Mouse (Mus musculus) liver, adult 2 months (tissue): ENCODE measurements around the gene Mindy2. TPM values are rescaled to one million over a fixed set of nuclear protein-coding genes. Genes with fewer than 3 reads are reported as not detected.
A peak's percentile ranks its signal among the peaks of the same experiment; 100 is the strongest.

ENCODE experiments used
- DNase-seq: peaks from one replicate; pipeline ENCODE4 v3.0.0-alpha.2; 2011; ENCODE audit warnings: low read depth, low spot score; ENCODE audit errors: extremely low read depth
- H3K27ac ChIP-seq: fragments of 200-500 bp; replicated peaks from 2 replicates; pipeline ENCODE4 v1.5.1; 2012; ENCODE audit warnings: low read depth, mild to moderate bottlenecking, control low read depth, inconsistent platforms, low read length; ENCODE audit not compliant: insufficient read depth
- H3K27me3 ChIP-seq: fragments of 200-500 bp; 2 replicates; pipeline ENCODE4 v1.6.1; 2012; ENCODE audit warnings: mild to moderate bottlenecking, moderate library complexity, low read length, inconsistent platforms; ENCODE audit not compliant: control insufficient read depth, insufficient read depth
- H3K36me3 ChIP-seq: fragments of 200-500 bp; 2 replicates; pipeline ENCODE4 v1.6.1; 2012; ENCODE audit warnings: low read length, inconsistent platforms; ENCODE audit not compliant: control insufficient read depth, insufficient read depth
- H3K4me1 ChIP-seq: fragments of 200-500 bp; 2 replicates; pipeline ENCODE4 v1.6.1; 2011; ENCODE audit warnings: low read length; ENCODE audit not compliant: control insufficient read depth, insufficient read depth
- H3K4me3 ChIP-seq: fragments of 200-500 bp; 2 replicates; pipeline ENCODE4 v1.5.1; 2011; ENCODE audit warnings: low read depth, mild to moderate bottlenecking, control low read depth, low read length, moderate library complexity; ENCODE audit not compliant: insufficient read depth
- H3K79me2 ChIP-seq: fragments of 200-500 bp; 2 replicates; pipeline ENCODE4 v1.6.1; 2012; ENCODE audit warnings: inconsistent platforms, mild to moderate bottlenecking, low read length, moderate library complexity; ENCODE audit not compliant: control insufficient read depth, insufficient read depth
- H3K9ac ChIP-seq: fragments of 200-500 bp; 2 replicates; pipeline ENCODE4 v1.6.1; 2012; ENCODE audit warnings: low read depth, mild to moderate bottlenecking, control low read depth, inconsistent platforms, low read length
- CTCF ChIP-seq: fragments of 200-500 bp; IDR thresholded peaks from 2 replicates; pipeline ENCODE4 v1.5.1; 2011; ENCODE audit warnings: low read depth, low read length, control low read depth
- POLR2A ChIP-seq: fragments of 200-500 bp; IDR thresholded peaks from 2 replicates; pipeline ENCODE4 v1.6.1; 2011; ENCODE audit warnings: low read length, control low read depth; ENCODE audit not compliant: insufficient read depth; ENCODE audit errors: extremely low read depth
- WGBS: fragments of 180-500 bp; shearing (Covaris S2); methylation state at CpG from one replicate; pipeline ENCODE4 v1.1.7; 2018; 5-methylcytosine and 5-hydroxymethylcytosine counted together
- polyA plus RNA-seq: library from polyadenylated mRNA; depleted of rRNA; stranded (reverse); fragments of >200 nt; gene quantifications from 2 replicates; pipeline ENCODE4 v1.2.3, GENCODE M21; 2012
- total RNA-seq: library from RNA; depleted of rRNA; stranded (reverse); fragments of >200 nt; gene quantifications from 2 replicates; pipeline ENCODE4 v1.2.3, GENCODE M21; 2014

The Mindy2 gene
- total and polyA plus RNA-seq, 2 experiments = 2.5 to 17.2 TPM

DNA sequence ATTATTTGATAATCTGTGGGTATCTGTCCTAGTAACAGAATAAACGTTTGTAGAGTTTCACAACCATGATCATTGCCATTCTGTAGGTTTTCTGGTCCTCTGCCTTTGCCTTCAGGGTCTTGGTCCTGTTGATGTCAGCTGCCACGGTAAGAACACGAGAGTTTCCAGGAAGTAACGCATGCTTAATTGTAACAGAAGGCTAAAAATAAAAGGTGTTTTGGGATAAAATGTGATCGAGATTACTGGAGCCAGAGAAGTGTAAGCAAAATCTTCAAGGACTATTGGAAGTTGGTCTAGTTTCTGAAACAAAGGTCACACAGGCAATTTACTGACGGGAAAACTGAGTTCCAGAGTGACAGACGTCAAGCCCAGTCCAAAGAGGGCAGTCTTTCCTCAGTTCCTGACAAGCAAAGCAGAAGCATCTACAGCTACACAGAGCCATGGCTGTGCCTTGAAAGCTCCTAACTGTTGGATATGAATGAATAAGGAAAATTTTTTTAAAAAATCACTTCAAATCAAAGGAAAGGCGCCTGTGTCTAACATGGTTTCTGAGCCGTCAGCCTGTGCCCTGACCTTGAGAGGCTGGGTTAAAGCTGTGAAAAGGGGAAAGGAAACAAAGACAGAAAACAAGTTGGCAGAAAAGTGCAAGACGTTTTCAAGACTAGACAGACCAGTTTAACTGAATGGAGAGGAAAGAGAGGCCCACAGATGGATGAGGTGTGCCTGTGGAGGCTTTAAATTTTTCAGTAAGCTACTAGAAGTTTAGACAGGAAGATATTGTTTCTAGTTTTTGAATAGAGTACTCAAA, 15.0 kb upstream of the Mindy2 start:
- Histone ChIP-seq H3K4me3 (no peak overlapping the region), H3K36me3 (no peaks in the 10 kb centered on the region), H3K79me2 (no peaks in the 10 kb centered on the region), H3K27me3 (no peaks in the 10 kb centered on the region), H3K4me1 (peaks cover 2% of the 10 kb centered on the region; the same call in 1 of the 2 replicates), H3K9ac (no peak overlapping the region), H3K27ac (no peak overlapping the region)
- TF ChIP-seq CTCF = peak; percentile 62
- TF ChIP-seq POLR2A = no peak
- WGBS = 29% methylated on average over 10 of the region's 10 CpGs
- DNase-seq = peak; percentile 68

- Histone ChIP-seq H3K27me3 (no peaks in the 10 kb centered on the region), H3K27ac (no peak overlapping the region), H3K36me3 (no peaks in the 10 kb centered on the region), H3K4me3 (no peak overlapping the region), H3K9ac (no peak overlapping the region), H3K79me2 (no peaks in the 10 kb centered on the region), H3K4me1 (peaks cover 7% of the 10 kb centered on the region; the same call in 1 of the 2 replicates)
- TF ChIP-seq POLR2A (no peak), CTCF (no peak)
- WGBS = 75% methylated on average over 6 of the region's 6 CpGs
- DNase-seq = no peak
Measured at GRCm38 (mm10) chr9:70671278-70671677, 14.3 kb upstream of the Mindy2 start.

DNA sequence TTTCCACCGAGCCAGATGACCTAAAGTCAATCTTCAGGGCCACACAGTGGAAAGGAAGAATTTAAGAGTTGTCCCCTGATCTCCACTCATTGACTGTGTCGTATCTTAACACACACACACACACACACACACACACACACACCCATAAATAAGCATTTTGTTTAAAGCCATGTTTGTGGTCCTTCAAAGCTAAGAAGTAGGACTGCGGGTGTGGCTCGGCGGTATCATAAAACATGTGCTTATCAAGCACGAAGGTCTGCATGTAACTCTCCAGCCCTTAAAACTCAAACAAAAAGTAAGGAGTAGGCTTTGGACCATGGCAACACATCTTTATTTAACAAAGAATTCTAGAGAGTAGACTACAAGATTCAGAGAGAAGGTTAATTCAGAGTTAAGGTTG, 13.4 kb upstream of the Mindy2 start:
- TF ChIP-seq CTCF (no peak), POLR2A (no peak)
- DNase-seq = no peak
- 89% methylated on average over 6 of the region's 6 CpGs for WGBS
- Histone ChIP-seq H3K4me1 (peaks cover 9% of the 10 kb centered on the region; the same call in 1 of the 2 replicates), H3K79me2 (no peaks in the 10 kb centered on the region), H3K36me3 (no peaks in the 10 kb centered on the region), H3K27me3 (no peaks in the 10 kb centered on the region), H3K4me3 (no peak overlapping the region), H3K9ac (no peak overlapping the region), H3K27ac (no peak overlapping the region)

DNA sequence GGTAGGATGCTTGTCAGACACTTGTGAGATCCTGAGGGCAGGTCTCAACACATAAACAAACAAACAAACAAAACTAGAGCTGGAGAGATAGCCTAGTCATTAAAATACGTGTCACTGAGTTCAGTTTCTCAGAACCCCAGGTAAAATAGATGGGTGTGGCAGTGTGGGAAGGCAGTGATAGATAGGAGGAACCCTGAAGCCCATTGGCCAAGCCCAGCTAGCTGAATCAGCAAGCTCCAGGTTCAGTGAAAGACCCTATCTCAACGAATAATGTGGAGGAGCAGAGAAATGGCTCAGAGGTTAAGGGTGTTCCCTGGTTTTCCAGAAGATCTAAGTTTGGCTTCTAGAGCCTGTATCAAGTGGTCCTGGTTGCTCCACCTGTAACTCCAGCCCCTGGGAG, 12.2 kb upstream of the Mindy2 start:
- no peak for DNase-seq
- H3K9ac ChIP-seq = no peak overlapping the region

DNA sequence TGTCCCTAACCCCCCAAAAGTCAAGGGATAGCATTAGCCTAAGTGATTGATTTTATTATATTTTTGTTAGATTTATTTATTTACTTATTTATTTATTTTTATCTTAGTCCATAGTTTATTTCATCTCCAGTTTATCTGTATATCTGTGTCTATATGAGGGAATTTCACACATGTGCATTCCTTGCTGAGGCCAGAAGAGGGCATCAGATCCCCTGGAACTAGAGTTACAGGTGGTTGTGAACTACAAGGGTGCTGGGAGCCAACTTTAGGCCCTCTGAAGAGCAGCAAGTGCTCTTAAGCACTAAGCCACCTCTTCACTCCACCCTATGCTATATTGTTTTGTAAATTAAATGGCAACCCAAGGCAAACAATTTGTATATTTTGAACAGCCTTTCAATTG, 11.1 kb upstream of the Mindy2 start:
- H3K4me3 ChIP-seq = no peak overlapping the region
- H3K4me1 ChIP-seq = peaks cover 9% of the 10 kb centered on the region; the same call in 1 of the 2 replicates
- no peaks in the 10 kb centered on the region for H3K36me3 ChIP-seq
- no peak overlapping the region for H3K27ac ChIP-seq
- no peak for DNase-seq
- H3K27me3 ChIP-seq = no peaks in the 10 kb centered on the region
- no peaks in the 10 kb centered on the region for H3K79me2 ChIP-seq
- TF ChIP-seq CTCF (no peak), POLR2A (no peak)
- no peak overlapping the region for H3K9ac ChIP-seq

More for the DNA sequence above, 12.2 kb upstream of the Mindy2 start:
- H3K27ac ChIP-seq = no peak overlapping the region
- no peaks in the 10 kb centered on the region for H3K79me2 ChIP-seq
- WGBS = 48% methylated on average over 2 of the region's 2 CpGs
- H3K27me3 ChIP-seq = no peaks in the 10 kb centered on the region
- H3K4me1 ChIP-seq = peaks cover 9% of the 10 kb centered on the region; the same call in 1 of the 2 replicates
- no peak overlapping the region for H3K4me3 ChIP-seq
- TF ChIP-seq POLR2A (no peak), CTCF (no peak)
- no peaks in the 10 kb centered on the region for H3K36me3 ChIP-seq

- no peaks in the 10 kb centered on the region for H3K27me3 ChIP-seq
- no peaks in the 10 kb centered on the region for H3K79me2 ChIP-seq
- H3K9ac ChIP-seq = no peak overlapping the region
- 62% methylated on average over 7 of the region's 7 CpGs for WGBS
- TF ChIP-seq POLR2A = no peak
- no peak for TF ChIP-seq CTCF
- DNase-seq = peak; percentile 70
- H3K36me3 ChIP-seq = no peaks in the 10 kb centered on the region
- no peak overlapping the region for H3K27ac ChIP-seq
- H3K4me3 ChIP-seq = no peak overlapping the region
- peaks cover 9% of the 10 kb centered on the region; the same call in 1 of the 2 replicates for H3K4me1 ChIP-seq
Measured at GRCm38 (mm10) chr9:70666811-70667210, 9.8 kb upstream of the Mindy2 start.
